Mouse (Mus musculus) thymus, adult 2 months (tissue): Measurements from ENCODE around the gene Rps4x. TPM values are rescaled to one million over a fixed set of nuclear protein-coding genes. Genes with fewer than 3 reads are reported as not detected.
"Not testable (repeated sequence)": the region's sequence is repeated elsewhere in the genome, so short reads cannot be mapped to it uniquely, and the experiment has no call there.

Experiments used
- DNase-seq: peaks from one replicate; pipeline ENCODE4 v3.0.0; 2021
- H3K27ac ChIP-seq: fragments of 200-500 bp; 2 replicates; pipeline ENCODE4 v1.5.1; 2012; ENCODE audit warnings: low read length, control low read depth; ENCODE audit not compliant: control insufficient read depth, insufficient read depth
- H3K27me3 ChIP-seq: fragments of 200-500 bp; 2 replicates; pipeline ENCODE4 v1.6.1; 2012; ENCODE audit warnings: mild to moderate bottlenecking, low read length, moderate library complexity, mixed read lengths; ENCODE audit not compliant: control insufficient read depth, insufficient read depth
- H3K36me3 ChIP-seq: fragments of 200-500 bp; 2 replicates; pipeline ENCODE4 v1.6.1; 2012; ENCODE audit warnings: mild to moderate bottlenecking, low read length, moderate library complexity; ENCODE audit not compliant: control insufficient read depth, insufficient read depth
- H3K4me1 ChIP-seq: fragments of 200-500 bp; replicated peaks from 2 replicates; pipeline ENCODE4 v1.6.1; 2012; ENCODE audit warnings: low read length; ENCODE audit not compliant: control insufficient read depth, insufficient read depth
- H3K4me3 ChIP-seq: fragments of 200-500 bp; 2 replicates; pipeline ENCODE4 v1.5.1; 2012; ENCODE audit warnings: mild to moderate bottlenecking, low read length, control low read depth, moderate library complexity; ENCODE audit not compliant: control insufficient read depth, insufficient read depth
- CTCF ChIP-seq: fragments of 200-500 bp; IDR thresholded peaks from 2 replicates; pipeline ENCODE4 v1.5.1; 2012; ENCODE audit warnings: mild to moderate bottlenecking, control low read depth, low read length, moderate library complexity, borderline replicate concordance; ENCODE audit not compliant: control insufficient read depth, poor library complexity, insufficient read depth; ENCODE audit errors: extremely low read depth
- POLR2A ChIP-seq: fragments of 200-500 bp; IDR thresholded peaks from 2 replicates; pipeline ENCODE4 v1.6.1; 2012; ENCODE audit warnings: mild to moderate bottlenecking, low read length, control low read depth, moderate library complexity; ENCODE audit not compliant: control insufficient read depth, poor library complexity, insufficient read depth; ENCODE audit errors: extremely low read depth
- WGBS: fragments of 180-500 bp; shearing (Covaris S2); methylation state at CpG from one replicate; pipeline ENCODE4 v1.1.7; 2018; 5-methylcytosine and 5-hydroxymethylcytosine counted together
- polyA plus RNA-seq: library from polyadenylated mRNA; depleted of rRNA; stranded (reverse); fragments of >200 nt; gene quantifications from 2 replicates; pipeline ENCODE4 v1.2.3, GENCODE M21; 2012; rRNA removed

The Rps4x gene
- 580 and 621 TPM in 2 replicates for polyA plus RNA-seq

GRCm38 (mm10) chrX:102188712-102189497 is at the start of gene Rps4x:
Gene Rps4x (minus strand): TSS chrX:102189394.
- TF ChIP-seq POLR2A, result peak; percentile 85
- peak; percentile 70; the same call in 1 of the 2 replicates for TF ChIP-seq CTCF
- no peaks in the 10 kb centered on the region for H3K27me3 ChIP-seq
- DNase-seq, result peak; percentile 79
- WGBS, result under 1% methylated on average over 37 of the region's 37 CpGs
- peak within 1 kb of the TSS; percentile 92 for H3K4me3 ChIP-seq
- H3K36me3 ChIP-seq, result peaks cover 28% of the 10 kb centered on the region
- peaks cover 6% of the 10 kb centered on the region for H3K4me1 ChIP-seq
- H3K27ac ChIP-seq, result peak within 1 kb of the TSS; percentile 94

- TF ChIP-seq CTCF (no peak), POLR2A (no peak)
- 5% methylated on average over 1 of the region's 1 CpGs for WGBS
- no peaks in the 10 kb centered on the region for H3K36me3 ChIP-seq
Observed at GRCm38 (mm10) chrX:102219126-102219525, 29.9 kb upstream of the Rps4x start.

GRCm38 (mm10) chrX:102215356-102215755 is 26.2 kb upstream of the Rps4x start:
- H3K4me3 ChIP-seq, H3K4me1 ChIP-seq, H3K27ac ChIP-seq, H3K36me3 ChIP-seq, H3K27me3 ChIP-seq: not testable (repeated sequence)
- WGBS, result 61% methylated on average over 9 of the region's 9 CpGs
- DNase-seq, result peak; percentile 42

More at GRCm38 (mm10) chrX:102219126-102219525, 29.9 kb upstream of the Rps4x start:
- peak; percentile 51 for DNase-seq
- H3K4me1 ChIP-seq, result no peaks in the 10 kb centered on the region
- no peaks in the 10 kb centered on the region for H3K27me3 ChIP-seq
- H3K4me3 ChIP-seq, result no peak overlapping the region
- H3K27ac ChIP-seq, result no peak overlapping the region

- 88% methylated on average over 1 of the region's 1 CpGs for WGBS
- Histone ChIP-seq H3K27me3 (no peaks in the 10 kb centered on the region), H3K36me3 (peaks cover 16% of the 10 kb centered on the region), H3K4me3 (no peak overlapping the region), H3K4me1 (peaks cover 6% of the 10 kb centered on the region), H3K27ac (no peak overlapping the region)
- DNase-seq, result no peak
- TF ChIP-seq CTCF (no peak), POLR2A (no peak)
Observed at GRCm38 (mm10) chrX:102190840-102191239, 1.6 kb upstream of the Rps4x start.

GRCm38 (mm10) chrX:102189581-102189980 is 387 bp upstream of the Rps4x start:
- DNase-seq, result no peak
- Histone ChIP-seq H3K4me1 (peaks cover 6% of the 10 kb centered on the region), H3K27ac (no peak overlapping the region), H3K4me3 (no peak overlapping the region), H3K27me3 (no peaks in the 10 kb centered on the region), H3K36me3 (peaks cover 21% of the 10 kb centered on the region)
- no peak for TF ChIP-seq CTCF
- TF ChIP-seq POLR2A, result no peak
- WGBS, result 47% methylated on average over 5 of the region's 5 CpGs

- H3K4me1 ChIP-seq, result peaks cover 6% of the 10 kb centered on the region
- peaks cover 41% of the 10 kb centered on the region for H3K36me3 ChIP-seq
- H3K4me3 ChIP-seq, result no peak overlapping the region; the same call in 1 of the 2 replicates
- no peak for DNase-seq
- WGBS, result 8% methylated on average over 11 of the region's 11 CpGs
- no peaks in the 10 kb centered on the region for H3K27me3 ChIP-seq
- no peak overlapping the region for H3K27ac ChIP-seq
- TF ChIP-seq CTCF, result no peak
- no peak for TF ChIP-seq POLR2A
Observed at GRCm38 (mm10) chrX:102187023-102187699, 2.0 kb downstream of the Rps4x start.
